Mouse (Mus musculus) c-Kit-positive CD71-positive TER-119-negative erythroid progenitor cells, embryonic 14.5 days (primary cell): ENCODE data around the gene Srrm2.
"Not testable (repeated sequence)": the region's sequence is repeated elsewhere in the genome, so short reads cannot be mapped to it uniquely, and the experiment has no call there.

Source experiments
- DNase-seq: peaks from one replicate; pipeline ENCODE4 v3.0.0-alpha.2; 2013; ENCODE audit warnings: low read depth

Srrm2 gene

DNA sequence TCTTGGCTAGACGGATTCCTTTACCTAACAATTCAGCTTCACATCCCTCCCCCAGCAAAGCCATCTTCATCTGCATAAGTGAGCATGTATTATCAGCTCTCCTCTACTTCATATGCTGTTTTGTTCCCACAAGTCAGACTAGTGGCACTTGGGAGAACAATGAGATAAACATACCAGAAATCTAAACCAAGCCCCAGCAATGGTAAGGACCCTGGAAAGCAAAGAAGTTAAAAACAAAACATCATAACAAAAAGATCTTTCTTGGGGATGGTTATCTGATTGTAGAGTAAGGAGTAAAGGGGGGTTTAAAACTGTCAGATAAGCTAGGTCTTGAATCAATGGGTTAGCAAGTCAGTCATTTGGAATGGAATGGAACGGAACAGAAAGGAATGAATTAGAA is 19.8 kb upstream of the Srrm2 start:
- no peak for DNase-seq

DNA sequence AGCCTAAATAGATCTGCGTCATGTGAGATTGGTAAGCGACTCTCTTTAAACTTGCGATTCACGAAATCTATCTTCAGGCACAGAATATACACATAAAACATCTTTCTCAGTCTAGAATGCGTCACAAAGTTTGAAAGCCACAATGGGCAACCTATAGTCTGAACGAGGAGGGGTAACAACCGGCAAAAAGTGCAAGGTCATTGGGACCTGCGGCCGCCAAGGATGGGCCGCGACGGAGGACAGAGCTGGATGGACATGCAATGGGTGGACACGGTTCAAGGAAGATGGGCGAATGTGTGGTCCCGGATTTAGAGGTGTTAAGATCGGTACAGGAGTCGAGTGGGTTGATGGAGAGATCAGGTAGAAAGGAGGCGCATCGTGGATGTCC is 19.4 kb upstream of the Srrm2 start:
- DNase-seq: no peak

DNA sequence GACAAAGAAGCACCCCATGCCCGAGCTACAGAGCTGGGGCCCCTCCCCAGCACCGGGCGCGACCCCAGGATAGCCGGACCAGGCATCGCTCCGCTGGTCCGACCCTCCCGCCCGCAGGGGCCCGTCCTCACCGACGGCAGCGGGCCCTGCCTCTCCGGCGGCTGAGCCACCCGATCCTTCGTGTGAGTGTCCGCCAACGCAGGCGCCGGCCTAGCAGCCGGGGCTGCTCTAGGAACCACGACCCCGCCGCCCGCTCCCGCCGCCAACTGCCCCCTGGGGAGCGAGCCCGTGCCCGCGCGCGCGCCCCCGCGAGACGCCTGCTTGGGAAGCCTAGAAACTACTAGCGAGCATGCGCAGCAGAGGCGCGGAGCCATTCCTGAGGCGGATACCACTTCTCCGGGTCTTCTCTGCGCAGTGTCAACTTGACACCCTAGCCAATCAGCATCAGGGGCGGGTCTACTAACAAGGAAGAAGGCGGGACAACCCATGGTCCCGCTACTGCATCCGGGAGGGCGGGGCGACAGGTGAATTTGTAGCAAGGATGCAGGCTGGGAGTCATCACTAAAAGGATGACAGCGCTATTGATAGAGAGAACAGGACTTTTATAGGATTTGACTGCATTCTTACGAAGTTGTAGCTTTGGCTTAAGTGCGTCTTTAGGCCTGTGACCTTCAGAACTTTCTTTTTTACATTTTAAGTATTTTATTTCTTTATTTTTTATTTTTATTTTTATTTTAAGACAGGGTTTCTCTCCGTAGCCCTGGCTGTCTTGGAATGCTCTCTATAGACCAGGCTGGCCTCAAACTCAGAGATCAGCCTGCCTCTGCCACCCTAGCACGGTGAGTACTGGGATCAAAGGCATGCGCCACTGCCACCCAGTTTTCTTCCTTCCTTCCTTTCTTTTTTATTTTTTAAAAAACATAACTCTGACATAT is 18.8 kb upstream of the Srrm2 start, which contains the start of gene Flywch1:
TSS of gene Flywch1 (minus strand) at position 319 of the 935 bp plus-strand sequence.
- peak; percentile 95 for DNase-seq

DNA sequence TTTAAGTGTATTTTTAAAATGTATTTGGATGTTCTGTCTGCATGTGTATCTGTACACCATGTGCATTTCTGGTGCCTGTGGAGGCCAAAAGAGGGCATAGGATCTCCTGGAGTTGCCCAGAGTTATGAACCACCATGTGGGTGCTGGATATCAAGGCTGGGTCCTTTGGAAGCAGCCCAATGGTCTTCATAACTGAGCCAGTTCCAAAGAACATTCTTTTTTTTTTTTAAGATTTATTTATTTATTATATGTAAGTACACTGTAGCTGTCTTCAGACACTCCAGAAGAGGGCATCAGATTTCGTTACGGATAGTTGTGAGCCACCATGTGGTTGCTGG is 18.1 kb upstream of the Srrm2 start:
- DNase-seq: not testable (repeated sequence)

DNA sequence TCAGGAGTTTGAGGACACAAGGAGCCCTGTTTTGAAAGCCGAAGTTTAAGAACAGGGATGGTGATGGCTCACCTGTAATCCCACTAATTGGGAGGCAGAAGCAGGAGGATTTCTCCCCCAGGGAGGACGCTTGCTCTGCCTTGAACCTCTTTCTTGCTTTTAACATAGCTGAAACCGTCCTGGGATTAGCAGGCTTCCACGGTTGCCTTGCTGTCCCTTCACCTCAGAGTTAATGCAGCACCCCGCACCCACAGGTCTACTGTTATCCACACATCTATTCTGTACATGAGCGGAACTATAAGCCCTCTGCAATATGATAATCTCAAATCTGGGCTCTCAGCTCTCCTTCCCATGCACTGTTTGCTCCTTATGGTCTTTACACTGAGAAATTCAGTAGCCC is 16.7 kb upstream of the Srrm2 start:
- no peak for DNase-seq

DNA sequence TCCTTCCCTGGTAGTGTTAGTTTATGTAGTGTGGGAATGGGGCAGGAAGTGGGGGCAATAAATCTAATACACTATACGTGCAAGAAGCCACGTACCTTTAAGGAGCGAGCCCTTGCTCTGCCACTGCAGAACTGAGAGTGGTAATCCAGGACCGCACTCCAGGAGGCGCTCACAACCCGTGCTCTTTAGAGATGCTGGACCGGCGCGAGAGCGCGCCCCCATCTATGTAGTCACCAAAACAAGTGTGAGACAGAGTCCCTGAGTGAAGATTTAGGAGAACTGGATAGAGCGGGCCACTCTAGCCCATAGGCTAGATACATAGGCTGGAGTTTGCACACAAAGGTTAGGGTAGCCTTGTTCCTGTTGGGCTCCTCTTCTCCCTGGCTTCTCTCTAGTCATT is 16.2 kb upstream of the Srrm2 start:
- DNase-seq: no peak

DNA sequence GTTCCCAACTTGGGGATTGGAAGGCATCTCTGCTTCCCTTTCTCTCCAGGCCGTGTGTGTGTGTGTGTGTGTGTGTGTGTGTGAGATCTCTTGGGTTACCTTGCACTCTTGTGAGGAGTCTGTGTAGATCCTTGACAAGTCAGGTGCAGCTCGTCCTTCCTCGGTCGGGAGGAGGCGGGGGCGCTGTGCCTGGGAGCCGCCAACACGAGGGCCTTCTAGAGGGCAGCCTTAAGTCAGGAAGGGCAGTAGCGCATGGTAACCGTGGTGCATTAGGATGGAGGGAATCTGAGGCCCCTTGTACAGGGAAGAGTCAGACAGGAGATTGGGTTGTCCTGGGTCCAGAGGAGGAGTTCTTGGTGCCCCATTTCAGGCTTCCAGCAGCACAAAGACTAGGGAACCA is 14.1 kb upstream of the Srrm2 start:
- no peak for DNase-seq

DNA sequence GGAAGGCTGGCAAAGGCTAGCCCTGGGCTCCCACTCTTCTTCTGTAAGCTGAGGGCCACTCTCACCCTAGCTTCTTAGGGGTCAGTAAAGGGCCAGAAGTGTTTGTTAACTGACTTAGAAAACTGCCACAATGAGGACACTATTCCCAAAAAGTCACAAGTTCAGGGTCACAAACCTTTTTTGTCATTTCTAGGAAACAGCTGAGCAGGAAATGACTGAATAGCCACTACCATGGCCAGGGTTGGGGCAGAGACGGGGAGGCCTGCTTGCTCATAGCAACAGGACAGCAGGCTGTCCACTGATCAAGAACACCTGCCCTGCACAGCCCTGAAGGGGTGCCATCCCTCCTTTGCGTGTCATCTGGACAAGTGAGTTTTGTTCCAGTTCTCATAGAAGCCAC is 13.2 kb upstream of the Srrm2 start:
- no peak for DNase-seq

DNA sequence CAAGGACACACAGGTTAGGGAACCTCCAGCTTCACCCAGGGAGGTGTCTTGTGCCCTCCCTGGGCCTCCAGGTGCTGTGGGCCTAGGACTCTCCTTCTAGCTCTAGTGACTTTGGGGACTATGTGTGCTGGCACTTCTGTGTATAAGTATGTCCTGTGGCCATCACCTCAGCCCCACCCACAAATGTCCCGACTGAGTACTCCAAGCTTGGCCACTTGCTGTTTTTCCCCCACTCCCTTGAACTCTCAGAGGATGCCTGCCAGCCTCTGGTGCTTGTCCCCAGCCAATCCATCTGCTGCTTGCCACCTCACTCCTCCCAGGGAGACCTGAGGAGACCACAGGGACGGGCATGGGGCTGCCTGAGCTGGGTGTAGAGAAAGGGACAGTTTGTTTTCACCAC is 11.9 kb upstream of the Srrm2 start:
- DNase-seq: no peak

DNA sequence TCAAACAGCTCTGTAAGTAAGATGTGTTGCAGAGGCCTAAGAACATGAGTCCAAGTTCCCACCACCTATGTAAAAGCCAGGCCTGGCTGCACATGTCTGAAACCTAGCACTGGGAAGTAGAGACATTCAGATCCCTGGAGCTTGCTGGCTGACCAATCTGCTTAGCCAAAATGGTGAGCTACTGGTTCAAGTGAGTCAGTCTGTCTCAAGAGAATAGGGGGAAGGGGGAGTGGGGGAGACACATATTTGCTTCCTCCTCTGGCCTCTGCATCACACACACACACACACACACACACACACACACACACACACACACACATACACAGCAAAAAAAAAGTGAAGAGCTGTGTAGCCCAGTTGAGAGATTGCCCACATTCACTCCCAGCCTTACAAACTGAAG is 7.0 kb upstream of the Srrm2 start:
- no peak for DNase-seq

DNA sequence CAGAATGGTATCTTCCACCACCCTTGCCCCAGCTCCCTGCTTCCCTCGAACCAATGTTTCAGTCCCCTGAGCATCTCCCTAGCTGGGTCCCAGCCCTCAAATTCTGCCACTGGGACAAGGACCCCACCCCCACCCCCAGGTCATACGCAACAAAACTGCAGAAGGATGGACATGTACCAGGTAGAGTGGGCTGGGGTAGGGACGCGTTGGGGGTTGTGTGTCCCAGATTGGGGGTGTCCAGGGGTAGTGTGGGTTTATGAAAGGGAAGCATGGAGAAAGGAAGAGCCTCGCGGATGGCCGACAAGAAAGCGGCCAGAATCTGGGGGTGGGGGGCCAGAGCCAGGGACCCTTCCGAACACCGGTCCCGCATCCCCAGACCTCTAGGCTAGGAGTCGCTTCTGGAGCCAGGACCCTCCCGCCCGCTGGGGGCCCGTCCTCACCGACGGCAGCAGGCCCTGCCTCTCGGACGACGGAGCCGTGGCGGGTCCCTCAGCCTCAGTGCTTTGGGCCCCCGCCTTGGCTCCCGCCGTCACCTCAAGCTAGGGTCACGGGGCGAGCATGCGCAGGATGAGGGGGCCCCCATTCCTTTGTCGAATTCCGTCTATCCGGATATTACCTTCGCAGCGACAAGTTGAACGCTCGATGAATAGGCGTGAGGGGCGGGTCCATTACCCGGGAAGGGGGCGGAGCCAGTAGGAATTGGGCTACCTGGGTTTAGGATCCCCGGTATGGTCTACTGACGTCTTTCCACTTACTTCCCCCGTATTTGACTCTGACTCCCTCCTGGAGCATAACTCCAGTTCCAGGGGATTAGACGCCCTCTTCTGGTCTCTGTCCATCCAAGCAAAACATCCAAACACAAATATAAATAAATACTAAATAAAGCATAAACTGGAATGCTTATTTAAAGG is 4.5 kb upstream of the Srrm2 start, which contains the start of gene Flywch2:
TSS of gene Flywch2 (minus strand) at position 521 of the 911 bp plus-strand sequence.
- DNase-seq: peak; percentile 75

DNA sequence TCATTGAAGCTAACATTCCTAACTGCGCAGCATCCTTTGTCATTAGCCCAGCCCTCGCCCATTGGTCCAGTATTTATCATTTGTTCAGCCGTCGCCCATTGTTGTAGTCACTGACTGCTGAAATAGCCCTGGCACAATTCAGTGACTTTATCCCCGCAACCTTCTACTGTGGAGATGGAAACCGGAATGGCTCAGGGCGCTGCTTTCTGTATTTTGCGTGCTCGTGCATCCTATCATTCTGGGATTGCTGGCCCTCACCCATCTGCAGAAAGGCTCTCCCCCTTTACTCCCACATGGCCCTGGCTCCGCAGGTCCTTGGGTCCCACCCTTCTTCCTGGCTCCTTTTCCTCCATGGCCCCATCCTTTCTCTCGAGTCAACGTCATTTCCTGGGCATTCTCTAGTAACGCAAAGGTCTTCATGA is 3.8 kb upstream of the Srrm2 start:
- DNase-seq: no peak

DNA sequence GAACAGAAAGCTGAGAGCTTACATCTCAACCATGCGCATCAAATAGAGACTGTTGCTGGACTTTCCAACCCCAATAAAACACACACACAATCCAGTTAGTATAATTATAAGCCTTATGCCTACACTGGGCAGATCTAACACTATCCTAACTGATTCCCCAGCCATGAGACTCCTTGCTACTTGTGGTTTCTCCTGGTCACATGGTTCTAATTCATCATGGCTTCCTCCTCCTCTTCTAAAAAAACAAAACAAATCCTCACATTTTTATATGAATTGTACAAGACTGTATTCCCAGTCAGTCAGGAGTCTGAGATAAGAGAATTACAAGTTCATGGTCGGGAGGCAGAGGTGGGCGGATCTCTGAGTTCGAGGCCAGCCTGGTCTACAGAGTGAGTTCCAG is 1.4 kb upstream of the Srrm2 start:
- no peak for DNase-seq

DNA sequence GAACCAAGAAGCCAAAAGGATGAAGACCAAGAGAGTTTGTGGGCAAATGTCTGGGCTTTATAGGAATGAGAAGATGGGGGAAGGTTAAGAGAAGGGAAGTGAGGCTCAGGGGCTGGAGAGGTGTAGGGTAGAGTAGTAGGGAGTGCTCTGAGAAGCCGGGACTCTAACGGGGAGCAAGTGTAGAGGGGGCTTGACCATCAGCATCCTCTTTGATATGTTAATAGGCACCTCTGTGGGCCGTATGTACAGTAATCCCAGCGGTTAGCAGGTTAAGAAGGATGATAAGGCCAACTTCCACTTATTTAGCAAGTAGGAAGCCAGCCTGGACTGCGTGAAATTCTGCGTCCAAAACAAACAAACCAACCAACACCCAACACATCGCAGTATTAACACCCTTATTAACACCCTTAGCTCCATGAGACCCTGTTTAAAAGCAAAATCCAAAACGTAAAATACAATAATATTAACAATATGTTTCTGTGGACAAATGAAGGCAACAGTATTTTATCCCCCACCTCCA is 523 bp upstream of the Srrm2 start:
- no peak for DNase-seq

DNA sequence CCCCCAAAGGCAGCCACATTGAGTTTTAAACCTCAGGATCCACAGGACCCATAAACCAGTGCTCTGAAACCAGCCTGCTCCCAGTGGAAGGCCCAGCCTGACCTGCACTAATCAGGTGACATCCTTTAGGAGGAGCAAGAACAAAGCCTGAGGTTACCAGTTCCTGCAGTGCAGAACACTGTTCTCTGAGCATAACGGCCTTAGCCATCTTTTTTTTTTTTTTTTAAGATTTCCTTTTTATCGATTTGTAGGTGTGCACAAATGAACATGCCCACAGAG is 686 bp downstream of the Srrm2 start:
- DNase-seq: no peak

DNA sequence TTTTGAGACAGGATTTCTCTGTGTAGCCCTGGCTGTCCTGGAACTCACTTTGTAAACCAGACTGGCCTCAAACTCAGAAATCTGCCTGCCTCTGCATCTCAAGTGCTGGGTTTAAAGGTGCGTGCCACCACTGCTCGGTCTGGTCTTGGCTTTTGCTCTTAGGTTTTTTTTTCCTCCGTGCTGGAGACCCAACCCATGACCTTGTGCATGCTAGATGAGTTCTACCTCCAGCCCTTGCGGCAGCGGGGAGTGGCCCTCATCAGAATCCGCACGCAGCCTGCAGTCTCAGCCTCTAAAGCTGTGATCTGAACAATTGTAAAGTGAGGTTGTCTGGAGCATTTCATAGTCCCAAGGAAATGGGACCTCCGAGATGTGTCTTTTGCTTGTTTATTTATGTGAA is 5.0 kb downstream of the Srrm2 start:
- no peak for DNase-seq

DNA sequence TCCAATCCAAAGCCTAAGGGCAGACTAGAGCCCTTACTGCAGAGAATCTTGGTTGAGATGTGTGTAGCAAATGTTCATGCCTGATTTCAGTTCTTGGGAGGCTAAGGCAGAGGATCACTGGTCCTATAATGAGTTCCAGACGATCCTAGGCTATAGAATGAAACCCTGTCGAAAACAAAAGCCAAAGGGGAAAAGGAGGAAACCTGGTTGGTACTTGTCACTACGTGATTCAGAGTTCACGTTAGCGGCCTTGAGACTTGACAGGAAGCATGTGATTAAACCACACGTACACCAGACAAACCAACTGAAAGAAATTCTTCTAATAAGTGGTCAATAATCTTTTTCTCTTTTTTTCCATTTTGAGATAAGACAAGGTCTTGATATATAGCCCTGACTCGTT is 7.0 kb downstream of the Srrm2 start:
- DNase-seq: no peak

DNA sequence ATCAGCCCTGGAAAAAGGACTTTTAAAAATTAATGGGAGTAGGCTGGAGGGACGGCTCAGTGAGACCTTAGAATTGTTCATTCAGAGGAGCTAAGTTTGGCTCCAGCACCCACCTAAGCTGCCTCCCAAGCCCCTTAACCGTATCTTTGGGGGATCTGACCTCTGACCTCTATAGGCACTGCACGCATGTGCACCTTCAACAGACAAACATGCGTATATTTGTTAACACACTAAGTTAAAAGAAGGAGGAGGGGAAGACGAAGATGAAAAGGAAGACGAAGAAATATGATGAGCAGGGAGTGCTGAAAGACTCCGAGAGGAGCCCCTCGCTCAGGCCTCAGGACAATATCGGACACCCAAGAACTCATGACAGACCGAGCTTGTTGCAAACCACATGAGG is 11.3 kb downstream of the Srrm2 start:
- DNase-seq: no peak

DNA sequence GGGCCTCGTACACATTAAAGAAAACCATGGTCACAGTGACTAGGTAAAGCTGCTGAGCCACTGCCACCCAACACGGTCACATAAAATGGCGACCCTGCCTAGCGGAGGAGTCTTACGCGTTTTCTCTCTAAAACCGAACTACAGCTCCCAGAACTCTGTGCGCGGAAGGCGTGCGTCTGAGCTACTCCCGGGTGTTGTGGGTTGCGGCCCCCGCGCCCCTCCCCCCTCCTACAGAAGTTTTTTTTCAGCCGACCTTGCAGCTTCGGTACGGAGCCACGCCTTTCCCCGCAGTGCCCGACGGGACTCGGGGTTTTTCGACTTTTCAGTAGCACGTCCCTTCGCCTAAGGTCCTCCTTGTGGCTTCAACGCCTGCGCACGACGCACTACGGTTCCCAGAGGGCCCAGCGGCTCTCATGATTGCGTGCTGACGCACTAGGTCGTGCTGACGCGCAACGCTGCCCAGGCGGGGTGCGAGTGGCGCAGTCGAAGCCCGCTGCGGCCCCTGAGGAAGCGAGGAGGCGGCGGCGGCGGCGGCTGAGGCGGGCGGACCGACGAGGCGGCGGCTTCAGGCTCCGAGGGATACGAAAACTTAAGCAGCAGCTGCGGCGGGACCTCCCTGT is 12.5 kb downstream of the Srrm2 start:
- DNase-seq: peak; percentile 97

DNA sequence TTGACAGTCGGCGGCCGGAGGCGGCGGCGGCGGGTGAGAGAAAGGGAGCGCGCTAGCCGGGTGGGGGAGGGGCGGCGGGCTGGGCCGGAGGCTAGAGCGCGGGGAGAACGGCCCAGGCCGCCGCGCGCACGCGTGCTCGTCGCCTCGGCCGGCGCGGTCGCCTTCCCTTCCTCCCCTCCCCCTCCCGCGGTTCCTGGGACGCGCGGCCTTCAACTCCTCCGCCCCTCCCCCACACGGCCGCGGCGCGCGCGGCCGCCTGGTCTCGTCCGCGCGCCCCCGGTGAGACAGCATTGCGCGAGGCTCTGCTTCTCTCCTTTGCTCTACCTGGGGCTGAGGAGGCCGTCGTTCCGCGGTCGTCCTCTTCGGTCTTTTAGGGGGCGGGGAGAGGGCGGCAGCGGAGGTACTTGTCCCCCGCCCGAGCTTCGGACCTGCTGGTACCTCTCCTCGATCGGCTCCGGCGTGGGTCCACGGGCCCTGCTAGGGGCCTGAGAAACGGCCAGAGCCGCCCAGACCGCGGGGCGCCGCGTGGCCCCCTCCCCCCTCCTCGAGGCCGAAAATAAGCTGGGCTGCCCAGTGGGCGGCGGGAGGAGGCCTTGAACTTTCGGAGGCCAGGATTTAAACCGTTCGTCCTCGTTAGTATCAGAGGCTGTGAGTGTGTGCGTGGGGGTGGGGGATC is 13.2 kb downstream of the Srrm2 start:
- DNase-seq: peak; percentile 73

DNA sequence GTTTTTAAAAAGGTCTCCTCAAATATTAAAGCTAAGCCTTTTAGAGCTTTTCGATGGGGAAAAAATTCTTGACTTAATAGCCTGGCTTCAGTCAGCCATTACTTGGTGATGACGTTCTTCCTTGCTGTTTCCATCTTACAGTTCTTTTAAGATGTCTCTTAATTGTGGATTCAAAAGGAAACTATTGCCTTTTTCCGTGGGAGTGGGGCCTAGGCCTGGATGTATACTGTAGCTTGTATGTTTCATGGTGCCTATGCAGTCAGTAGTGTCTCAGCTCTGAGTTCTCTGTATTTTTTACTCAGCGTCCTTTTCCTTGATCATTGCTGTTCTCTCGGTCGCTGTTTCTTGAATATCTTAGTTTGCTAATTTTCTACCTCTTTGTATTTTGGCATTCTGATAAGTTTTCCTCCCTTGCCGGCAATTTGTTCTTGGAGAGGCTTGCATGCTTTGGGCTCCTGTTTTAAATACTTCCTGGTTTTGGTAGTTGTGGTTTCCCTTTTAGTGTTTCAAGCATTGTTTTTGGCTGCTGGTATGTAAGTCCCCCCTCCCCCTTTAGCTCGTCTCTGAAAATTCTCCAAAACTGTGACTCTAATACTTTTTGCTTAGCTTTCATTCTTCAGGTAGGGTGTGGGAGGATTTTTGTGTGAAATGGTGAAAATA is 14.2 kb downstream of the Srrm2 start:
- DNase-seq: no peak
